ENCODE assay signal across 23 mouse cellular contexts in genomic region chr14:103385084-103385610, GRCm38 (mm10). TPM values are rescaled to one million over a fixed set of nuclear protein-coding genes. Genes with fewer than 3 reads are reported as not detected.
DNase-seq lines count a peak whose midpoint lies in the region; ATAC-seq and TF ChIP-seq lines count a peak whose summit lies in the region.
"Had no signal": no experiment of that assay in that cellular context is flagged by ENCODE, and none has a peak within 500 bp of the region (broad histone marks: within the 10 kb centered on the region; RNA-seq: fewer than 3 reads in every experiment).

No protein-coding gene starts in this region.

- WGBS in midbrain, postnatal 0 days: 66% methylated on average over 13 of the region's 13 CpGs
- 66% methylated on average over 13 of the region's 13 CpGs for WGBS in midbrain, embryonic 14.5 days
- whole genome bisulfite sequencing in hindbrain, embryonic 13.5 days: 83% methylated on average over 13 of the region's 13 CpGs

- H3K4me1 ChIP-seq in midbrain, postnatal 0 days (ENCODE audit: insufficient read depth, low read length): no peaks in the 10 kb centered on the region
- no peaks in the 10 kb centered on the region for H3K4me1 ChIP-seq in midbrain, embryonic 14.5 days (ENCODE audit: control insufficient read depth, insufficient read depth, low read length)
- H3K4me1 ChIP-seq in hindbrain, embryonic 13.5 days (replicated peaks): no peaks in the 10 kb centered on the region
- H3K4me1 ChIP-seq: embryonic facial prominence, embryonic 15.5 days; liver, embryonic 12.5 days had no signal

- H3K36me3 ChIP-seq in midbrain, postnatal 0 days (ENCODE audit: insufficient read depth, low read length): no peaks in the 10 kb centered on the region
- H3K36me3 ChIP-seq in midbrain, embryonic 14.5 days (ENCODE audit: control insufficient read depth, insufficient read depth, low read length): no peaks in the 10 kb centered on the region
- H3K36me3 ChIP-seq in hindbrain, embryonic 13.5 days: no peaks in the 10 kb centered on the region
- H3K36me3 ChIP-seq: embryonic facial prominence, embryonic 15.5 days; liver, embryonic 12.5 days; midbrain, embryonic 10.5 days had no signal

- peak; percentile 42 to 47 for DNase-seq in cerebellum, postnatal 14 days
- peak; percentile 44 for DNase-seq in midbrain, postnatal 0 days (ENCODE audit: low spot score)
- DNase-seq in midbrain, embryonic 14.5 days: no peak
- DNase-seq in layer of hippocampus, postnatal 10 days (ENCODE audit: low spot score in 2 of 2): peak; percentile 24 to 31
- DNase-seq in retina, postnatal 1 day: peak; percentile 61
- no peak for DNase-seq in adrenal gland, adult 2 months
- DNase-seq: cerebellum, postnatal 25 days; heart, adult 11 months; heart, postnatal 36 days; kidney, postnatal 14 days; lung, adult 2 months; lung, postnatal 36 days; right cerebral cortex, postnatal 14 days; spleen, adult 18-20 months had no signal

- no peaks in the 10 kb centered on the region for H3K27me3 ChIP-seq in midbrain, postnatal 0 days (ENCODE audit: insufficient read depth, low read length)
- no peaks in the 10 kb centered on the region for H3K27me3 ChIP-seq in midbrain, embryonic 14.5 days (ENCODE audit: control insufficient read depth, insufficient read depth, low read length)
- H3K27me3 ChIP-seq in hindbrain, embryonic 13.5 days: no peaks in the 10 kb centered on the region
- H3K27me3 ChIP-seq: embryonic facial prominence, embryonic 15.5 days; liver, embryonic 12.5 days had no signal

- ATAC-seq in cerebellum, adult (ENCODE audit: insufficient number of reproducible peaks, low FRiP score, low TSS enrichment): no peak
- no peak for ATAC-seq in midbrain, postnatal 0 days (ENCODE audit: low FRiP score)
- no peak for ATAC-seq in midbrain, embryonic 14.5 days (ENCODE audit: low FRiP score, low TSS enrichment)
- no peak for ATAC-seq in hindbrain, embryonic 13.5 days (ENCODE audit: low FRiP score)
- ATAC-seq: CD4-positive, CD25-positive, alpha-beta regulatory T cell, adult 4 months; hindbrain, embryonic 16.5 days; intestine, postnatal 0 days; liver, embryonic 12.5 days had no signal

- no peak overlapping the region for H3K4me2 ChIP-seq in midbrain, postnatal 0 days (ENCODE audit: low read depth, low read length, poor library complexity, severe bottlenecking)
- H3K4me2 ChIP-seq in midbrain, embryonic 14.5 days (ENCODE audit: low read length): no peak overlapping the region
- H3K4me2 ChIP-seq in hindbrain, embryonic 13.5 days: no peak overlapping the region
- H3K4me2 ChIP-seq: embryonic facial prominence, embryonic 15.5 days; liver, embryonic 12.5 days had no signal

- TF ChIP-seq CTCF in midbrain, postnatal 0 days (IDR thresholded peaks at IDR 0.05): no peak

- H3K9ac ChIP-seq in midbrain, postnatal 0 days (replicated peaks; ENCODE audit: low read length, poor library complexity, severe bottlenecking): no peak overlapping the region
- H3K9ac ChIP-seq in midbrain, embryonic 14.5 days (replicated peaks; ENCODE audit: low read length): no peak overlapping the region
- H3K9ac ChIP-seq in hindbrain, embryonic 13.5 days: no peak overlapping the region
- H3K9ac ChIP-seq: embryonic facial prominence, embryonic 15.5 days; liver, embryonic 12.5 days had no signal

- H3K9me3 ChIP-seq in midbrain, postnatal 0 days (ENCODE audit: low read length): no peaks in the 10 kb centered on the region
- no peaks in the 10 kb centered on the region for H3K9me3 ChIP-seq in midbrain, embryonic 14.5 days (ENCODE audit: control insufficient read depth, low read length)
- no peaks in the 10 kb centered on the region for H3K9me3 ChIP-seq in hindbrain, embryonic 13.5 days
- H3K9me3 ChIP-seq: embryonic facial prominence, embryonic 15.5 days; liver, embryonic 12.5 days; midbrain, embryonic 10.5 days had no signal

- H3K4me3 ChIP-seq in midbrain, postnatal 0 days (ENCODE audit: low read depth, low read length): no peak overlapping the region
- H3K4me3 ChIP-seq in midbrain, embryonic 14.5 days (replicated peaks; ENCODE audit: low read depth, low read length): no peak overlapping the region
- no peak overlapping the region for H3K4me3 ChIP-seq in hindbrain, embryonic 13.5 days
- H3K4me3 ChIP-seq: embryonic facial prominence, embryonic 15.5 days; left cerebral cortex, adult 2 months; liver, embryonic 12.5 days; midbrain, embryonic 10.5 days had no signal

- H3K27ac ChIP-seq in midbrain, postnatal 0 days (ENCODE audit: low read depth, low read length): no peak overlapping the region
- no peak overlapping the region for H3K27ac ChIP-seq in midbrain, embryonic 14.5 days (replicated peaks; ENCODE audit: low read depth, low read length)
- H3K27ac ChIP-seq in hindbrain, embryonic 13.5 days: no peak overlapping the region
- H3K27ac ChIP-seq: embryonic facial prominence, embryonic 15.5 days; left cerebral cortex, adult 2 months; liver, embryonic 12.5 days; midbrain, embryonic 10.5 days had no signal

RNA-seq across cellular contexts. Expression of gene Mycbp2, which starts 38.5 kb away (rescaled TPM):
- total RNA-seq in midbrain, postnatal 0 days (2014; rRNA removed): 110 and 140 TPM in 2 replicates
- polyA plus RNA-seq in midbrain, postnatal 0 days (2015; fragmentation: Nextera tagmentation; extraction: Ambion mirVana): 52.7 and 64.2 TPM in 2 replicates
- polyA plus RNA-seq in midbrain, embryonic 14.5 days (2014; fragmentation: Nextera tagmentation; extraction: Ambion mirVana): 77.2 and 77.6 TPM in 2 replicates
- total RNA-seq in layer of hippocampus, postnatal 10 days (2021): 100 to 1,000 TPM; 150 TPM
- 10 to 100 TPM; 46.3 to 53.7 TPM for total RNA-seq in adrenal gland, adult 2 months (2021)
- polyA plus RNA-seq in adrenal gland, adult 2 months (2012; rRNA removed): 11.9 and 16.0 TPM in 2 replicates
- polyA plus RNA-seq in hindbrain, embryonic 13.5 days (2015; fragmentation: Nextera tagmentation; extraction: Ambion mirVana): 54.6 and 58.1 TPM in 2 replicates

Comparison
In these comparisons a context has a peak if more than half of its experiments do, and no peak if none do; other contexts are left out.
1. DNase-seq: peak in cerebellum, postnatal 14 days (2 of 2), midbrain, postnatal 0 days (single experiment), layer of hippocampus, postnatal 10 days (2 of 2) and retina, postnatal 1 day (single experiment); none in midbrain, embryonic 14.5 days (single experiment) and adrenal gland, adult 2 months (single experiment).